Mouse (Mus musculus) ES-Bruce4 (cell line): ENCODE results near the gene Ephb1. TPM values are rescaled to one million over a fixed set of nuclear protein-coding genes. Genes with fewer than 3 reads are reported as not detected.

Source experiments
- H3K27ac ChIP-seq: 2 replicates; pipeline ENCODE4 v1.5.1; 2012; ENCODE audit warnings: low read length, inconsistent platforms; ENCODE audit not compliant: insufficient read depth
- H3K27me3 ChIP-seq: 2 replicates; pipeline ENCODE4 v1.6.1; 2012; ENCODE audit warnings: mild to moderate bottlenecking, low read length, inconsistent platforms; ENCODE audit not compliant: control insufficient read depth, poor library complexity, insufficient read depth, severe bottlenecking
- H3K36me3 ChIP-seq: 2 replicates; pipeline ENCODE4 v1.6.1; 2012; ENCODE audit warnings: inconsistent platforms, mild to moderate bottlenecking, low read length, moderate library complexity; ENCODE audit not compliant: control insufficient read depth, poor library complexity, insufficient read depth, severe bottlenecking
- H3K4me1 ChIP-seq: one replicate; pipeline ENCODE4 v1.8.1; 2011; ENCODE audit warnings: low read length; ENCODE audit not compliant: control insufficient read depth, insufficient read depth
- H3K4me3 ChIP-seq: 2 replicates; pipeline ENCODE4 v1.5.1; 2011; ENCODE audit warnings: low read depth, mild to moderate bottlenecking, low read length
- H3K9ac ChIP-seq: 2 replicates; pipeline ENCODE4 v1.6.1; 2012; ENCODE audit warnings: low read depth, mild to moderate bottlenecking, inconsistent platforms; ENCODE audit not compliant: poor library complexity, severe bottlenecking
- H3K9me3 ChIP-seq: replicated peaks from 2 replicates; pipeline ENCODE4 v1.6.1; 2012; ENCODE audit warnings: mild to moderate bottlenecking, low read length, inconsistent platforms; ENCODE audit not compliant: control insufficient read depth, poor library complexity, insufficient read depth, severe bottlenecking
- CTCF ChIP-seq: IDR thresholded peaks from one replicate; pipeline ENCODE4 v1.8.1; 2011; ENCODE audit warnings: low read depth, low read length
- EP300 ChIP-seq: IDR thresholded peaks from 2 replicates; pipeline ENCODE4 v1.6.1; 2011; ENCODE audit warnings: low read depth, low read length; ENCODE audit not compliant: insufficient read depth
- POLR2A ChIP-seq: IDR thresholded peaks from one replicate; pipeline ENCODE4 v1.8.1; 2011; ENCODE audit warnings: low read length; ENCODE audit not compliant: insufficient read depth
- polyA plus RNA-seq: library from polyadenylated mRNA; stranded (reverse); fragments of >200 nt; gene quantifications from 2 replicates; pipeline ENCODE4 v1.2.4, GENCODE M21; 2011; ENCODE audit warnings: low read depth; ENCODE audit not compliant: missing spikeins, insufficient read depth, insufficient read length

Gene Ephb1
- polyA plus RNA-seq, 1 experiment: 0.52 TPM

DNA sequence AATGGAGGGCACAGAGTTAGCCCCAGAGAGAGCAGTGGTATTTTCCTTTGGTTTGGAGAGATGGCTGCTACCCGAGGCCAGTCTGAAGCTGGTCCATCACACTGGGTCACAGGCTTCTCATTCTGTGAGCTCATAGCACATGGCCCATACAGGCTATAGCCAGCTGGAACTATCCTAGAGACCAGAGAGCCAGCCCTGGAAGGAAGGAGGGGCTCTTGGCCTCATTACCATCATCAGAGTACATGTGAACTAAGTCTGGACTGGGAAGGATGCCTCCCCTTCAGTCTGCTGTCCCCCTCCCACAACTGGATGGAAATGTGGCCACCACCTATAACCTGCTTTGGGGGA lies 142.5 kb downstream of the Ephb1 start:
- Histone ChIP-seq H3K9me3 (no peaks in the 10 kb centered on the region), H3K9ac (no peak overlapping the region), H3K27me3 (no peaks in the 10 kb centered on the region; the same call in 1 of the 2 replicates), H3K4me3 (no peak overlapping the region), H3K27ac (no peak overlapping the region), H3K36me3 (no peaks in the 10 kb centered on the region), H3K4me1 (peaks cover 5% of the 10 kb centered on the region)
- TF ChIP-seq EP300: no peak
- TF ChIP-seq CTCF: no peak
- no peak for TF ChIP-seq POLR2A

DNA sequence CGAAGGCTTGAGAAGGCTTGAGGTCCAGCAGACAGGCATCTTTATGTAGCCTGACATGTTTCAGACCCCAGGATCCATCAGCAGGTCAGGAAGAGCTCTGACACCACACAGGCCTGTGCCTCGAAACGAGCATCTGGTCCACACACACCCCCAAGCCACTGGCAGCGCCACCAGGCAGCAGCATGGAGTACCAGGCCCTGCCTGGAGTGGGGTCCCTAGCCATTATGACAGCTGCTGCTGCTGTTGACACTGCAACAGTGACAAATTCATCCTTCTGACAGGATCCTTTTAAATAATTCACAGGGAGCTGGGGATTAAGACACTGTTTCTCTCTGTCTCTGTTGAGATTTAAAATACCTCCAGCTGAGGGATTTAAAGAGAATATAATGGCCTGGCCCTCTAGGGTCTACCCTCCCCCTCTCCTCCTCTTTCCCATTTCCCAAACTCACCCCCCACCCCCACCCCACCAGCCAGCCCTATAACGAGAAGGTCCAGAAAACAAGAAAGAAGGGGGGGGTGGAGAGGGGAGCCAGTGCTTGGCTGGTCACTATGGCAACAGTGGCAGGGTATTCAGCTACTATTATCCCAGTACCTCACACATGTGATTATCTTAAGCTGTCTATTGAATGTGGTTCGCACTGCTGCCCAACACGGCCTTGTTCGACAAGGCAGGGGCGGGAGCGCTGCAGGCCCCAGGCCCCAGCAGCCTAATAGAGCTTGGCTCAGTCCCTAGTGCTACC lies 143.0 kb downstream of the Ephb1 start:
- H3K27me3 ChIP-seq: no peaks in the 10 kb centered on the region; the same call in 1 of the 2 replicates
- TF ChIP-seq CTCF: no peak
- TF ChIP-seq POLR2A: no peak
- TF ChIP-seq EP300: no peak
- no peak overlapping the region for H3K27ac ChIP-seq
- H3K4me3 ChIP-seq: no peak overlapping the region
- peaks cover 3% of the 10 kb centered on the region for H3K4me1 ChIP-seq
- H3K9ac ChIP-seq: no peak overlapping the region
- H3K36me3 ChIP-seq: no peaks in the 10 kb centered on the region
- no peaks in the 10 kb centered on the region for H3K9me3 ChIP-seq

DNA sequence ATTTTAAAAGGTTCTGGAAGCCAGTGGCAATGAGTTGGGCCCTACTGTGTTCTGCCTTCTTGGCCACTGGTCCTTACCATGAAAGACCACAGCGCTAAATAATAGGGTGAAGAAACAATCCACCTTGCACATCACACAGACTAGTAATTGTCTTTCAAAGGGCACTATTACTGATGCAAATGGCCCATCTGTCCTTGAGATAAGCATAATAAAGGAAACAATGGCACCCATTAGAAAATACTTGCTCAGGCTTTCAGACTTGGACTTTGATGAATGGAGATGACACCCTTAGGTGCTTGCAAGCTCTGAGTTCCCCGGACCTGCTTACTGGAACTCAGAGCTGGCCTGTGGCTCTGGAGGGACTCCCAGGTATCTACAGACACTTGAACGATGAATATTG lies 149.0 kb downstream of the Ephb1 start:
- Histone ChIP-seq H3K36me3 (no peaks in the 10 kb centered on the region), H3K9ac (no peak overlapping the region), H3K27ac (no peak overlapping the region), H3K4me3 (no peak overlapping the region), H3K9me3 (no peaks in the 10 kb centered on the region), H3K4me1 (no peaks in the 10 kb centered on the region), H3K27me3 (peaks cover 1% of the 10 kb centered on the region; the same call in 1 of the 2 replicates)
- TF ChIP-seq EP300: 0 out of 2 replicates have a peak, but pooled peaks have one; percentile 8
- no peak for TF ChIP-seq POLR2A

DNA sequence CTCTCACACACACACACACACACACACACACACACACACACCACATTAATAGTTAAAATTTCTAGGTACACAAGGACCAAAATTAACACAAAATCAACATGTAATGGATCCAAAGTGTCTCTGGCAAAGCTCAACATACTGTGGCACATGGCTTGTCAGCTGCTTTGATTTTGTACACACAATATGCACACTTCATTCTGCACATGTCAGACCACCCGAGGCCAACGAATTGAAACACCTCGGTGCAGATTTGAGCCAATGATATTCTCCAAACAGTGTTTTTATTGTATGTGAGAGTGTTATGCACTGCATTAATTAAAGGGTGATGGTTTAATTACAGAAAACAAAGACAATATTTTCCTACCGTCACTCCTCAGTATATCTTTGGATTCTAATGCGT lies 152.6 kb downstream of the Ephb1 start:
- Histone ChIP-seq H3K27ac (no peak overlapping the region), H3K36me3 (no peaks in the 10 kb centered on the region), H3K9ac (no peak overlapping the region), H3K9me3 (no peaks in the 10 kb centered on the region), H3K4me3 (no peak overlapping the region), H3K27me3 (peaks cover 1% of the 10 kb centered on the region; the same call in 1 of the 2 replicates), H3K4me1 (no peaks in the 10 kb centered on the region)
- TF ChIP-seq CTCF (no peak), EP300 (no peak), POLR2A (no peak)

DNA sequence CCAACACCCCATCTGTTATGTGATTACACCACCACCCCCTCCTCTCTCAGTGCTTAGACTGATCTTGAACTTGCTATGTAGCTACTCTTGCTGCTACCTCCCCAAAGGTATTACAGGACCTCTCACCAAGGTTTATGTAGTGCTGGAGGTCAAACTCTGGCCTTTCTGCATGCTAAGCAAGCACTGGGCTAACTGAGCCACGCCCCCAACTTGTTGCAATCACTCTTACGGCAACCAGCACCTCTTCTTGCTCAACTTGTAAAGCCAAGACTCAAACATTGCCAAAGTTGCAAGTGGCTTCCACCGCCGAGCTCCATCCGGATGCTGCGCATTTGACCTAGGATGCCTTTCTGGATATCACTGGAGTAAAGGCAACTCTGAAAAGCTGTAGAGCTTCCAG lies 157.6 kb downstream of the Ephb1 start:
- H3K9me3 ChIP-seq: no peaks in the 10 kb centered on the region
- no peaks in the 10 kb centered on the region for H3K36me3 ChIP-seq
- no peak overlapping the region for H3K9ac ChIP-seq
- TF ChIP-seq POLR2A (no peak), EP300 (no peak), CTCF (no peak)
- no peaks in the 10 kb centered on the region for H3K4me1 ChIP-seq
- H3K4me3 ChIP-seq: no peak overlapping the region
- H3K27me3 ChIP-seq: no peaks in the 10 kb centered on the region
- H3K27ac ChIP-seq: no peak overlapping the region

DNA sequence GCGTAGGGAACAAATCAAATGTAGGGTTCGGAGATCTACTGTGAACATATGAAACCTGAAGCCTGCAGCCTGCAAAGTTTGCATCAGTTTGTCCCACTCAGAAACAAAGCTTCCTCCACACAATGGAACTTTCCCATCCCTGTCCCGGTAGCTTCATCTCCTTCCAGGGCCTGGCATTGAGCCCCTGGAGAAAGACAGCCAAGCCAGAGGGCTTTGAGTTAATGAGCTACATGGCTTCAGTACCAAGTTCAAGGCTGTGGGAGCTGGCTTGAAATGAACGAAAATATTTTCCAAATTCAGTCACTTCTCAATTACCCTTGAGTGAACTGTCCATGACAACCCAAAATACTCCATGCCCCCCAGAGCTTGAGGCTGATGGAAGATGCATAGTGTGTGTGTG lies 160.4 kb downstream of the Ephb1 start:
- Histone ChIP-seq H3K9ac (no peak overlapping the region), H3K27ac (no peak overlapping the region), H3K4me1 (no peaks in the 10 kb centered on the region), H3K36me3 (no peaks in the 10 kb centered on the region), H3K9me3 (no peaks in the 10 kb centered on the region), H3K4me3 (no peak overlapping the region), H3K27me3 (no peaks in the 10 kb centered on the region)
- no peak for TF ChIP-seq EP300
- TF ChIP-seq CTCF: no peak
- no peak for TF ChIP-seq POLR2A
